Mouse (Mus musculus) hindbrain, embryonic 13.5 days (tissue): ENCODE data around the gene Golga3. TPM values are rescaled to one million over a fixed set of nuclear protein-coding genes. Genes with fewer than 3 reads are reported as not detected.

Experiments used
- ATAC-seq: fragments of 200-750 bp; cut with Nextera tagmentation; 2 replicates; pipeline ENCODE4 v1.8.0; 2017; ENCODE audit warnings: moderate TSS enrichment; ENCODE audit not compliant: low FRiP score
- H3K27ac ChIP-seq: fragments of 300-500 bp; sonication (generic); 2 replicates; pipeline ENCODE4 v1.5.1; 2015; ENCODE audit warnings: inconsistent platforms, mild to moderate bottlenecking, moderate library complexity
- H3K27me3 ChIP-seq: fragments of 300-500 bp; sonication (generic); 2 replicates; pipeline ENCODE4 v1.6.1; 2015; ENCODE audit warnings: mild to moderate bottlenecking, inconsistent platforms
- H3K36me3 ChIP-seq: fragments of 300-500 bp; sonication (generic); 2 replicates; pipeline ENCODE4 v1.6.1; 2015; ENCODE audit warnings: mild to moderate bottlenecking, inconsistent platforms
- H3K4me1 ChIP-seq: fragments of 300-500 bp; sonication (generic); replicated peaks from 2 replicates; pipeline ENCODE4 v1.6.1; 2015; ENCODE audit warnings: inconsistent platforms
- H3K4me2 ChIP-seq: fragments of 300-500 bp; sonication (generic); 2 replicates; pipeline ENCODE4 v1.6.1; 2015; ENCODE audit warnings: inconsistent platforms, mild to moderate bottlenecking, moderate library complexity
- H3K4me3 ChIP-seq: fragments of 300-500 bp; sonication (generic); 2 replicates; pipeline ENCODE4 v1.5.1; 2015; ENCODE audit warnings: mild to moderate bottlenecking, inconsistent platforms
- H3K9ac ChIP-seq: fragments of 300-500 bp; sonication (generic); 2 replicates; pipeline ENCODE4 v1.6.1; 2015; ENCODE audit warnings: mild to moderate bottlenecking, inconsistent platforms
- H3K9me3 ChIP-seq: fragments of 300-500 bp; sonication (generic); 2 replicates; pipeline ENCODE4 v1.6.1; 2016; ENCODE audit warnings: inconsistent platforms
- WGBS: fragments of 180-500 bp; shearing (Covaris S2); methylation state at CpG from one replicate; pipeline ENCODE4 v1.1.7; 2015; 5-methylcytosine and 5-hydroxymethylcytosine counted together
- polyA plus RNA-seq: library from polyadenylated mRNA; unstranded; fragments of >200 nt; fragmentation: Nextera tagmentation; extraction: Ambion mirVana; gene quantifications from 2 replicates; pipeline ENCODE4 v1.2.1, GENCODE M21; 2015

Gene Golga3
- polyA plus RNA-seq, 1 experiment from 2014 or later = 22.9 TPM

GRCm38 (mm10) chr5:110203164-110203895 is 26.8 kb downstream of the Golga3 start:
- no peak overlapping the region for H3K4me2 ChIP-seq
- ATAC-seq = no peak
- H3K27ac ChIP-seq = no peak overlapping the region
- H3K4me3 ChIP-seq = no peak overlapping the region
- 89% methylated on average over 10 of the region's 10 CpGs for WGBS
- no peaks in the 10 kb centered on the region for H3K4me1 ChIP-seq
- peaks cover 84% of the 10 kb centered on the region for H3K36me3 ChIP-seq
- H3K9me3 ChIP-seq = no peaks in the 10 kb centered on the region
- no peak overlapping the region for H3K9ac ChIP-seq
- H3K27me3 ChIP-seq = no peaks in the 10 kb centered on the region

GRCm38 (mm10) chr5:110204777-110205176 is 28.3 kb downstream of the Golga3 start:
- H3K4me3 ChIP-seq = no peak overlapping the region
- peaks cover 94% of the 10 kb centered on the region for H3K36me3 ChIP-seq
- H3K4me2 ChIP-seq = no peak overlapping the region
- ATAC-seq = no peak
- H3K27me3 ChIP-seq = no peaks in the 10 kb centered on the region
- no peaks in the 10 kb centered on the region for H3K9me3 ChIP-seq
- WGBS = 86% methylated on average over 6 of the region's 6 CpGs
- no peak overlapping the region for H3K9ac ChIP-seq
- no peak overlapping the region for H3K27ac ChIP-seq
- H3K4me1 ChIP-seq = no peaks in the 10 kb centered on the region

- Histone ChIP-seq H3K4me2 (no peak overlapping the region), H3K9ac (no peak overlapping the region), H3K4me3 (no peak overlapping the region), H3K9me3 (no peaks in the 10 kb centered on the region), H3K27me3 (no peaks in the 10 kb centered on the region), H3K27ac (no peak overlapping the region), H3K36me3 (peaks cover 96% of the 10 kb centered on the region), H3K4me1 (no peaks in the 10 kb centered on the region)
- ATAC-seq = no peak
- WGBS = 87% methylated on average over 2 of the region's 2 CpGs
These were observed 34.8 kb downstream of the Golga3 start for GRCm38 (mm10) chr5:110211312-110211711.

GRCm38 (mm10) chr5:110216780-110217179 is 40.3 kb downstream of the Golga3 start:
- no peak overlapping the region for H3K4me3 ChIP-seq
- no peaks in the 10 kb centered on the region for H3K9me3 ChIP-seq
- H3K27me3 ChIP-seq = no peaks in the 10 kb centered on the region
- H3K9ac ChIP-seq = no peak overlapping the region
- WGBS = 93% methylated on average over 3 of the region's 3 CpGs
- ATAC-seq = no peak
- no peak overlapping the region for H3K4me2 ChIP-seq
- no peaks in the 10 kb centered on the region for H3K4me1 ChIP-seq
- peaks cover 97% of the 10 kb centered on the region for H3K36me3 ChIP-seq
- no peak overlapping the region for H3K27ac ChIP-seq

- Histone ChIP-seq H3K9me3 (no peaks in the 10 kb centered on the region), H3K4me1 (no peaks in the 10 kb centered on the region), H3K9ac (no peak overlapping the region), H3K27ac (no peak overlapping the region), H3K4me2 (no peak overlapping the region), H3K4me3 (no peak overlapping the region), H3K36me3 (peaks cover 87% of the 10 kb centered on the region), H3K27me3 (no peaks in the 10 kb centered on the region)
- no peak for ATAC-seq
- 93% methylated on average over 4 of the region's 4 CpGs for WGBS
These were observed 43.8 kb downstream of the Golga3 start for GRCm38 (mm10) chr5:110220331-110220730.

GRCm38 (mm10) chr5:110222757-110223156 is 46.3 kb downstream of the Golga3 start:
- Histone ChIP-seq H3K4me3 (no peak overlapping the region), H3K27ac (no peak overlapping the region), H3K27me3 (no peaks in the 10 kb centered on the region), H3K9me3 (no peaks in the 10 kb centered on the region), H3K4me1 (no peaks in the 10 kb centered on the region), H3K36me3 (peaks cover 80% of the 10 kb centered on the region), H3K9ac (no peak overlapping the region), H3K4me2 (no peak overlapping the region)
- 88% methylated on average over 6 of the region's 6 CpGs for WGBS
- ATAC-seq = no peak

- Histone ChIP-seq H3K4me1 (peaks cover 4% of the 10 kb centered on the region), H3K9me3 (no peaks in the 10 kb centered on the region), H3K9ac (no peak overlapping the region), H3K27ac (no peak overlapping the region), H3K36me3 (peaks cover 59% of the 10 kb centered on the region), H3K4me3 (no peak overlapping the region), H3K4me2 (no peak overlapping the region), H3K27me3 (no peaks in the 10 kb centered on the region)
- no peak for ATAC-seq
- WGBS = 92% methylated on average over 3 of the region's 3 CpGs
These were observed 48.6 kb downstream of the Golga3 start for GRCm38 (mm10) chr5:110225056-110225455.

GRCm38 (mm10) chr5:110227336-110227883 is 50.9 kb downstream of the Golga3 start:
- Histone ChIP-seq H3K27ac (no peak overlapping the region), H3K36me3 (peaks cover 36% of the 10 kb centered on the region), H3K27me3 (no peaks in the 10 kb centered on the region), H3K9ac (no peak overlapping the region), H3K4me2 (no peak overlapping the region), H3K4me1 (peaks cover 16% of the 10 kb centered on the region), H3K4me3 (no peak overlapping the region), H3K9me3 (no peaks in the 10 kb centered on the region)
- WGBS = 36% methylated on average over 1 of the region's 1 CpGs
- ATAC-seq = no peak

GRCm38 (mm10) chr5:110230401-110230779 is 53.9 kb downstream of the Golga3 start:
- ATAC-seq = peak; percentile 23; the same call in 1 of the 2 replicates
- Histone ChIP-seq H3K9ac (peak overlapping the region; percentile 97), H3K4me3 (peak overlapping the region; percentile 99), H3K27me3 (no peaks in the 10 kb centered on the region), H3K27ac (peak overlapping the region; percentile 95), H3K9me3 (no peaks in the 10 kb centered on the region), H3K4me1 (peaks cover 24% of the 10 kb centered on the region), H3K4me2 (peak overlapping the region; percentile 66), H3K36me3 (peaks cover 27% of the 10 kb centered on the region)
- 10% methylated on average over 8 of the region's 8 CpGs for WGBS

- ATAC-seq = peak; percentile 97
- Histone ChIP-seq H3K27ac (peak within 1 kb of the TSS; percentile 95), H3K4me1 (peaks cover 24% of the 10 kb centered on the region), H3K4me2 (peak within 1 kb of the TSS; percentile 66), H3K4me3 (peak within 1 kb of the TSS; percentile 99), H3K9me3 (no peaks in the 10 kb centered on the region), H3K9ac (peak within 1 kb of the TSS; percentile 97), H3K36me3 (peaks cover 28% of the 10 kb centered on the region), H3K27me3 (no peaks in the 10 kb centered on the region)
- WGBS = under 1% methylated on average over 71 of the region's 81 CpGs
These were observed 54.4 kb downstream of the Golga3 start, which contains the start of gene Ankle2 for GRCm38 (mm10) chr5:110230780-110231461. TSS of gene Ankle2 (plus strand) at chr5:110231004.

- no peak for ATAC-seq
- H3K4me2 ChIP-seq = peak overlapping the region; percentile 66
These were observed 55.1 kb downstream of the Golga3 start for GRCm38 (mm10) chr5:110231638-110232037.

GRCm38 (mm10) chr5:110232346-110232745 is 55.8 kb downstream of the Golga3 start:
- 95% methylated on average over 6 of the region's 6 CpGs for WGBS
- H3K4me1 ChIP-seq = peaks cover 24% of the 10 kb centered on the region
- no peak for ATAC-seq
- H3K36me3 ChIP-seq = peaks cover 32% of the 10 kb centered on the region
- no peak overlapping the region for H3K9ac ChIP-seq
- H3K9me3 ChIP-seq = no peaks in the 10 kb centered on the region
- H3K27ac ChIP-seq = no peak overlapping the region
- H3K4me3 ChIP-seq = peak overlapping the region; percentile 99; the same call in 1 of the 2 replicates
- peak overlapping the region; percentile 66 for H3K4me2 ChIP-seq
- no peaks in the 10 kb centered on the region for H3K27me3 ChIP-seq

More at GRCm38 (mm10) chr5:110231638-110232037, 55.1 kb downstream of the Golga3 start:
- Histone ChIP-seq H3K27me3 (no peaks in the 10 kb centered on the region), H3K36me3 (peaks cover 32% of the 10 kb centered on the region), H3K4me3 (peak overlapping the region; percentile 99), H3K9me3 (no peaks in the 10 kb centered on the region), H3K9ac (peak overlapping the region; percentile 97), H3K4me1 (peaks cover 24% of the 10 kb centered on the region), H3K27ac (0 out of 2 replicates have a peak overlapping the region, but pooled peaks have one; percentile 95)
- WGBS = 48% methylated on average over 13 of the region's 13 CpGs
